8 mouse cellular contexts compared by ENCODE assay signal in genomic region chr13:40729592-40730431, GRCm38 (mm10). TPM values are rescaled to one million over a fixed set of nuclear protein-coding genes. Genes with fewer than 3 reads are reported as not detected.
DNase-seq lines count a peak whose midpoint lies in the region; ATAC-seq and TF ChIP-seq lines count a peak whose summit lies in the region.

No protein-coding gene starts in this region.

- DNase-seq in lung, postnatal 0 days (ENCODE audit: low spot score), result no peak
- DNase-seq in lung, postnatal 10 days, result no peak
- no peak for DNase-seq in right cerebral cortex, adult 2 months (ENCODE audit: low spot score in 2 of 2)
- DNase-seq in left cerebral cortex, postnatal 25 days (ENCODE audit: low spot score in 2 of 2), result no peak

- no peaks in the 10 kb centered on the region for H3K36me3 ChIP-seq in lung, postnatal 0 days (ENCODE audit: insufficient read depth, low read length)
- H3K36me3 ChIP-seq in intestine, embryonic 16.5 days (ENCODE audit: control insufficient read depth, insufficient read depth, low read length), result no peaks in the 10 kb centered on the region
- no peaks in the 10 kb centered on the region for H3K36me3 ChIP-seq in stomach, embryonic 14.5 days (ENCODE audit: control insufficient read depth, insufficient read depth, low read length)

- no peak overlapping the region for H3K27ac ChIP-seq in lung, postnatal 0 days (ENCODE audit: low read length)
- H3K27ac ChIP-seq in embryonic fibroblast, embryonic 13.5 days (ENCODE audit: insufficient read depth, low read length), result no peak overlapping the region
- H3K27ac ChIP-seq in intestine, embryonic 16.5 days (ENCODE audit: low read length), result no peak overlapping the region
- H3K27ac ChIP-seq in stomach, embryonic 14.5 days (ENCODE audit: low read length), result no peak overlapping the region

- TF ChIP-seq CTCF in lung, postnatal 0 days (IDR thresholded peaks at IDR 0.05), result no peak
- no peak for TF ChIP-seq CTCF in embryonic fibroblast, embryonic 13.5 days (IDR thresholded peaks at IDR 0.05; ENCODE audit: borderline replicate concordance, insufficient read depth, low read length)

- peak overlapping the region; percentile 91; the same call in 1 of the 2 replicates for H3K4me2 ChIP-seq in lung, postnatal 0 days (replicated peaks; ENCODE audit: low read depth, low read length)
- 0 out of 2 replicates have a peak overlapping the region, but pooled peaks have one; percentile 9 for H3K4me2 ChIP-seq in intestine, embryonic 16.5 days (ENCODE audit: low read depth, low read length)
- H3K4me2 ChIP-seq in stomach, embryonic 14.5 days (replicated peaks; ENCODE audit: low read depth, low read length), result peak overlapping the region; percentile 12; the same call in 1 of the 2 replicates

- H3K27me3 ChIP-seq in lung, postnatal 0 days (replicated peaks; ENCODE audit: insufficient read depth, low read length), result peaks cover 60% of the 10 kb centered on the region
- H3K27me3 ChIP-seq in intestine, embryonic 16.5 days (replicated peaks; ENCODE audit: control insufficient read depth, insufficient read depth, low read length), result peaks cover 64% of the 10 kb centered on the region
- H3K27me3 ChIP-seq in stomach, embryonic 14.5 days (ENCODE audit: control insufficient read depth, insufficient read depth, low read length), result peaks cover 35% of the 10 kb centered on the region

- no peak for TF ChIP-seq EP300 in lung, postnatal 0 days (IDR thresholded peaks at IDR 0.05)

- WGBS in lung, postnatal 0 days, result 1% methylated on average over 43 of the region's 52 CpGs
- under 1% methylated on average over 52 of the region's 52 CpGs for WGBS in intestine, embryonic 16.5 days
- WGBS in stomach, embryonic 14.5 days, result under 1% methylated on average over 52 of the region's 52 CpGs

- H3K9me3 ChIP-seq in lung, postnatal 0 days (ENCODE audit: low read length), result no peaks in the 10 kb centered on the region
- H3K9me3 ChIP-seq in intestine, embryonic 16.5 days (ENCODE audit: control insufficient read depth, low read length), result no peaks in the 10 kb centered on the region
- no peaks in the 10 kb centered on the region for H3K9me3 ChIP-seq in stomach, embryonic 14.5 days (ENCODE audit: control insufficient read depth, low read depth, low read length)

- no peak overlapping the region for H3K9ac ChIP-seq in lung, postnatal 0 days (replicated peaks; ENCODE audit: low read depth)
- H3K9ac ChIP-seq in intestine, embryonic 16.5 days (ENCODE audit: low read depth, low read length), result peak overlapping the region; percentile 33; the same call in 1 of the 2 replicates
- H3K9ac ChIP-seq in stomach, embryonic 14.5 days (replicated peaks; ENCODE audit: low read depth, low read length), result no peak overlapping the region

- intact Hi-C loops in left cerebral cortex, postnatal 25 days (cut with DNase I), result loop anchor here (5.0 kb wide), 2 partner anchors 78 to 1083 kb away; no protein-coding TSS in a partner anchor

- peaks cover 8% of the 10 kb centered on the region for H3K4me1 ChIP-seq in lung, postnatal 0 days (ENCODE audit: insufficient read depth, low read depth, low read length)
- H3K4me1 ChIP-seq in embryonic fibroblast, embryonic 13.5 days (ENCODE audit: control insufficient read depth, insufficient read depth, low read length), result no peaks in the 10 kb centered on the region; the same call in 1 of the 2 replicates
- H3K4me1 ChIP-seq in intestine, embryonic 16.5 days (ENCODE audit: control insufficient read depth, insufficient read depth, low read length), result peaks cover 25% of the 10 kb centered on the region
- H3K4me1 ChIP-seq in stomach, embryonic 14.5 days (ENCODE audit: control insufficient read depth, insufficient read depth, low read length), result 0 out of 2 replicates have a peak, but pooled peaks cover 4% of the 10 kb centered on the region

- H3K4me3 ChIP-seq in lung, postnatal 0 days (ENCODE audit: low read depth, low read length), result peak overlapping the region; percentile 65
- H3K4me3 ChIP-seq in embryonic fibroblast, embryonic 13.5 days (ENCODE audit: insufficient read depth, low read length), result peak overlapping the region; percentile 77
- H3K4me3 ChIP-seq in intestine, embryonic 16.5 days (ENCODE audit: low read length), result peak overlapping the region; percentile 18
- H3K4me3 ChIP-seq in stomach, embryonic 14.5 days (ENCODE audit: low read depth, low read length), result peak overlapping the region; percentile 38

- no peak for TF ChIP-seq POLR2A in embryonic fibroblast, embryonic 13.5 days (IDR thresholded peaks at IDR 0.05; ENCODE audit: low read depth, low read length)

- ATAC-seq in lung, postnatal 0 days, result no peak
- ATAC-seq in intestine, embryonic 16.5 days, result no peak
- ATAC-seq in stomach, embryonic 14.5 days (ENCODE audit: insufficient number of reproducible peaks, insufficient read depth, low FRiP score, low read depth), result no peak
- no peak for ATAC-seq in erythroblast, adult 5-6 weeks (replicated peaks; ENCODE audit: low FRiP score, poor library complexity, severe bottlenecking)

RNA-seq across cellular contexts. Expression of gene Tfap2a, which starts 8.4 kb away (rescaled TPM):
- 0.05 and 0.16 TPM in 2 replicates for polyA plus RNA-seq in lung, postnatal 0 days (2015; fragmentation: Nextera tagmentation; extraction: Ambion mirVana)
- 3.9 and 7.3 TPM in 2 replicates for polyA plus RNA-seq in embryonic fibroblast, embryonic 13.5 days (2011; ENCODE audit: insufficient read length, low read depth, missing spikeins)
- polyA plus RNA-seq in intestine, embryonic 16.5 days (2015; fragmentation: Nextera tagmentation; extraction: Ambion mirVana), result 0.16 and 0.24 TPM in 2 replicates
- polyA plus RNA-seq in stomach, embryonic 14.5 days (2014; fragmentation: Nextera tagmentation; extraction: Ambion mirVana), result 0.94 and 1.2 TPM in 2 replicates
- total RNA-seq in left cerebral cortex, postnatal 25 days (2021), result under 1 TPM; 0.50 to 0.57 TPM
- total RNA-seq in erythroblast, adult 5-6 weeks (2015; ENCODE audit: low replicate concordance), result not detected in 2 replicates
- not detected in 2 replicates for total RNA-seq in erythroblast, adult 5-6 weeks (2017; ENCODE audit: low replicate concordance)

Comparison
In these comparisons a context has a peak if more than half of its experiments do, and no peak if none do; other contexts are left out.
1. H3K4me2 ChIP-seq: peak in every context shown above with its lines; median percentile 91 in lung, postnatal 0 days; 12 in stomach, embryonic 14.5 days; 9 in intestine, embryonic 16.5 days.
2. H3K4me3 ChIP-seq: peak in every context shown above with its lines; median percentile 77 in embryonic fibroblast, embryonic 13.5 days; 65 in lung, postnatal 0 days; 38 in stomach, embryonic 14.5 days; 18 in intestine, embryonic 16.5 days.